Mouse (Mus musculus) heart, embryonic 13.5 days (tissue): Measurements from ENCODE around the gene Med13l. TPM values are rescaled to one million over a fixed set of nuclear protein-coding genes. Genes with fewer than 3 reads are reported as not detected.

Source experiments
- ATAC-seq: fragments of 200-750 bp; cut with Nextera tagmentation; 2 replicates; pipeline ENCODE4 v1.8.0; 2017; ENCODE audit warnings: moderate TSS enrichment; ENCODE audit not compliant: insufficient number of reproducible peaks, low FRiP score, low TSS enrichment; ENCODE audit errors: extremely low read depth
- H3K27ac ChIP-seq: fragments of 300-500 bp; sonication (generic); replicated peaks from 2 replicates; pipeline ENCODE4 v1.5.1; 2015; ENCODE audit warnings: moderate library complexity, mild to moderate bottlenecking, inconsistent platforms
- H3K27me3 ChIP-seq: fragments of 300-500 bp; sonication (generic); replicated peaks from 2 replicates; pipeline ENCODE4 v1.6.1; 2015; ENCODE audit warnings: mild to moderate bottlenecking, inconsistent platforms
- H3K36me3 ChIP-seq: fragments of 300-500 bp; sonication (generic); 2 replicates; pipeline ENCODE4 v1.6.1; 2015; ENCODE audit warnings: mild to moderate bottlenecking, inconsistent platforms
- H3K4me1 ChIP-seq: fragments of 300-500 bp; sonication (generic); 2 replicates; pipeline ENCODE4 v1.6.1; 2015; ENCODE audit warnings: inconsistent platforms
- H3K4me2 ChIP-seq: fragments of 300-500 bp; sonication (generic); 2 replicates; pipeline ENCODE4 v1.6.1; 2015; ENCODE audit warnings: inconsistent platforms, mild to moderate bottlenecking, moderate library complexity
- H3K4me3 ChIP-seq: fragments of 300-500 bp; sonication (generic); 2 replicates; pipeline ENCODE4 v1.5.1; 2015; ENCODE audit warnings: moderate library complexity, mild to moderate bottlenecking, inconsistent platforms
- H3K9ac ChIP-seq: fragments of 300-500 bp; sonication (generic); 2 replicates; pipeline ENCODE4 v1.6.1; 2015; ENCODE audit warnings: inconsistent platforms, mild to moderate bottlenecking, moderate library complexity
- H3K9me3 ChIP-seq: fragments of 300-500 bp; sonication (generic); 2 replicates; pipeline ENCODE4 v1.6.1; 2016; ENCODE audit warnings: inconsistent platforms
- WGBS: fragments of 180-500 bp; shearing (Covaris S2); methylation state at CpG from one replicate; pipeline ENCODE4 v1.1.7; 2015; ENCODE audit warnings: mixed read lengths; 5-methylcytosine and 5-hydroxymethylcytosine counted together
- polyA plus RNA-seq: library from polyadenylated mRNA; unstranded; fragments of >200 nt; fragmentation: Nextera tagmentation; extraction: Ambion mirVana; gene quantifications from 2 replicates; pipeline ENCODE4 v1.2.1, GENCODE M21; 2015

The Med13l gene
- polyA plus RNA-seq, 1 experiment from 2014 or later: 6.3 TPM

DNA sequence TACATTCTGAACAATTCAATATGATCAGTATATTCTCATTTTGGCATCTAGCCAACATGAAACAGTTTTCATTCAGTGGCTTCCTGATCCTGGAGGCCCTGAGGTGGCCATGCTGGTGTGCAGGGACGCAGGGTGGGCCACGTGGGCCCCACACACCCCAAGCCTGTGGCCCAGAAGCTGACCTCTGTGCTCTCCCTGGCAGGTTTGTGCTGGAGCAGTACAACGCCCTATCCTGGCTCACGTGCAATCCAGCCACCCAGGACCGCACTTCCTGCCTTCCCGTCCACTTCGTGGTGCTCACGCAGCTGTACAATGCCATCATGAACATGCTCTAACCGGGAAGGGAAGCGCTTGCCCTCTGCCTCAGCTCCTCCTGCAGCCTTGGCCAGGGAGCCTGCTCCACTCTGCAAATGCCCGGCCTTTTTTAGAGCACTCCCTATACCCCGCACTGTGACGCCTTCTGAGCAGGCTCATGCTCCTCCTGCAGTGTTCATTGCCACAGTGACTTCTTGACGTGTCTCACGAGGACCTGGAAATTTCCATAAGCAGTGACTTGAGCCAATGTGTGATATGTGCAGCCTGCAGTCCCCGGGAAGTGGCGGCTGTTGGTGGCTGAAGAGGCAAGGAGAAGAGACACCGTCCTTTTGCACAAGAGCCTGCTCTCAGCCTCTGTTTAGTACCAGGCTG, 202.2 kb downstream of the Med13l start:
- 84% methylated on average over 18 of the region's 18 CpGs for WGBS
- ATAC-seq: no peak
- H3K36me3 ChIP-seq: peaks cover 70% of the 10 kb centered on the region

DNA sequence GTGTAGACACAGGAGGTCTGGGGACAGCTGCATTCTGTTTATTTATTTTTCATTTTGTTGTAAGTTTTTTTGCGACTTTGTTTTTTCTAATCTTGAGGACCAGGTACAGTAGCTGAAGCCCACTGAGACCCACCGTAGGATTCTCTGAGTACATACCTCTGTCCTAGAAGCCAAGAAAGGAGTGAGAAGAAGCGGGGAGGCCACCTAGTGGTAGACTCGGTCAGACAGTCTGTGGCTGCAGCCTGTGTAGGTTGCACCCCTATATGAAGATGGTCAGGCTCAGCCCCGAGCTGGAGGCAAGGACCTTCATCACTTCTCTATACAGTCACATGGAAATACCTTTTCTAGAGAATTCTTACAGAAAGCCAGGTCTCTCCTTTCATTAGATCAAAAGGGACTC, 202.9 kb downstream of the Med13l start:
- Histone ChIP-seq H3K4me2 (no peak overlapping the region), H3K4me1 (no peaks in the 10 kb centered on the region), H3K9ac (no peak overlapping the region), H3K27ac (no peak overlapping the region), H3K9me3 (no peaks in the 10 kb centered on the region), H3K4me3 (no peak overlapping the region), H3K36me3 (peaks cover 63% of the 10 kb centered on the region), H3K27me3 (no peaks in the 10 kb centered on the region)
- 53% methylated on average over 5 of the region's 5 CpGs for WGBS
- no peak for ATAC-seq

More for the DNA sequence above, 202.2 kb downstream of the Med13l start:
- no peak overlapping the region for H3K4me2 ChIP-seq
- no peak overlapping the region for H3K4me3 ChIP-seq
- H3K27me3 ChIP-seq: no peaks in the 10 kb centered on the region
- no peak overlapping the region for H3K9ac ChIP-seq
- no peaks in the 10 kb centered on the region for H3K9me3 ChIP-seq
- peaks cover 5% of the 10 kb centered on the region for H3K4me1 ChIP-seq
- H3K27ac ChIP-seq: no peak overlapping the region

DNA sequence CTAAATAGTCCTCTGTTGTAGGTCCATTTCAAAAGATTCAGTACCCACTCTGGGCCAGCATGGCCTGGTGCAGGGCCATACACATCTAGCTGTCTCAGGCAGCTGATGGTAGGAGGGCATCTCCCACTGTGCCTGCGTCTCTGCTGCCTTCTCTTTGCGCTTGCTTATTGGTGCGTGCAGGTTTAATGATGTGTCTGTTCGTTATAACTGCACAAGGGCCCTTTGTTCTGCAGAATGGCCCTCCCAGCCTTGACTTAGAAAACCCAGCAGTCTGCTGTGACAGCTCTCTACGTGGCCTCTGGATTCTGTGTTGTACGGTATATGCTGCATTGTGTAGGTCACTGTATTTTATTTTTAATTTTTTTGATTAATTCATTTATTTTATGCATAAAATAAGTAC, 208.7 kb downstream of the Med13l start:
- Histone ChIP-seq H3K4me2 (no peak overlapping the region), H3K4me3 (no peak overlapping the region), H3K27ac (no peak overlapping the region), H3K9ac (no peak overlapping the region), H3K4me1 (peaks cover 8% of the 10 kb centered on the region), H3K27me3 (peaks cover 29% of the 10 kb centered on the region), H3K36me3 (peaks cover 5% of the 10 kb centered on the region), H3K9me3 (no peaks in the 10 kb centered on the region)
- WGBS: 73% methylated on average over 6 of the region's 6 CpGs
- no peak for ATAC-seq

DNA sequence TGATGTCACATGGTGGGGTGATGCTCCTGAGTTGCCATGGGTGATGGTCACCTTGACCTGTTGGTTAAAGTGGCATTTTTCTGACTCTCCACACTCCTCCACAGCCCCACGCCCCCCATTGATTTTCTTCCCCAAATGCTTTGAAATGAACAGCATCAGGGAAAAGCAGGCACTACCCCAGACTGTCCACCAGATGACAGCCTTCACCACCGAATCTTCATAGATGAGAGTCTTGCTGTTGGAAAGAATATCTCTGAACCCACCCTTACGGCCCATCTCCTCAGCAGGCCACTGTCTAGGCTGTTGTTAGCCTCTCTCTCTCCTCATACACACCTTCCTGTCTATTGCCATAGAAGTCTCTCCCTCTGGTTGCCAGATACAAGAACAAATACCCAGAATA, 213.4 kb downstream of the Med13l start:
- no peaks in the 10 kb centered on the region for H3K9me3 ChIP-seq
- peaks cover 8% of the 10 kb centered on the region for H3K4me1 ChIP-seq
- H3K36me3 ChIP-seq: no peaks in the 10 kb centered on the region
- no peak overlapping the region for H3K4me2 ChIP-seq
- WGBS: 28% methylated on average over 3 of the region's 3 CpGs
- H3K27ac ChIP-seq: no peak overlapping the region
- ATAC-seq: no peak
- H3K9ac ChIP-seq: no peak overlapping the region
- peaks cover 39% of the 10 kb centered on the region for H3K27me3 ChIP-seq
- no peak overlapping the region for H3K4me3 ChIP-seq

DNA sequence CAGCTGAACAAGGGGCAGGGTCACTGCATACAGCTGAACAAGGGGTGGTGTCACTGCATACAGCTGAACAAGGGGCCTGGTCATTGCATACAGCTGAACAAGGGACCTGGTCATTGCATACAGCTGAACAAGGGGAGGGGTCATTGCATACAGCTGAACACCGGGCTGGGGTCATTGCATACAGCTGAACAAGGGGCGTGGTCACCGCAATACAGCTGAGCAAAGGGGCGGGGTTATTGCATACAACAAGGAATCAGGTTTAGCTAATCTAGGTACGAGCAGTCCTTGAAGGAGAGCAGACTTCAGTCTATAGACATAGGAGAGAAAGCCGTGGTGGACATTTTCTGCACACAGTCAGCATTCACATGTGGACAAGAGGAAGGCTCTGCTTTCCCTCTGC, 215.9 kb downstream of the Med13l start:
- H3K9ac ChIP-seq: no peak overlapping the region
- no peaks in the 10 kb centered on the region for H3K36me3 ChIP-seq
- ATAC-seq: no peak
- no peaks in the 10 kb centered on the region for H3K9me3 ChIP-seq
- no peak overlapping the region for H3K4me3 ChIP-seq
- no peak overlapping the region for H3K27ac ChIP-seq
- no peak overlapping the region for H3K4me2 ChIP-seq
- H3K4me1 ChIP-seq: no peaks in the 10 kb centered on the region
- peaks cover 44% of the 10 kb centered on the region for H3K27me3 ChIP-seq
- WGBS: 81% methylated on average over 6 of the region's 6 CpGs

DNA sequence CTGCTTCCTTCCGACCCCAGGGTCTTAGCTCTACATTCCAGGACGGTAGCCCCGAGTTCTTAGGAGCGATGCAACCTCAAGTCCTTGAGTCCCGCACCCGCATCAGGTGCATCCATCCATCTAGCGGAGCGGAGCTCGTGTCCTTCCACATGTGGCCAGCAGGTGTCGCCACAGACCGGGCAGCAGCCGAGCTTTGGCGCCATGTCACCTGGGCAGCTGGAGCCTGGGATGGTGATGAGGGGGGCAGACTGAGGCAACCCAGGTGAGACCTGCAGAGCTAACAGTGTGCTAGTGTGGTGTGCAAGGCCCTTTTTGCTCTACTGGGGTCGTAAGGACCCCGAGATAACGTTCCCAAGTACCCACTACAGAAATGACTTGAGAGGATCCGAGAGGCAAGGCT, 221.1 kb downstream of the Med13l start:
- 13% methylated on average over 17 of the region's 17 CpGs for WGBS
- H3K36me3 ChIP-seq: no peaks in the 10 kb centered on the region

DNA sequence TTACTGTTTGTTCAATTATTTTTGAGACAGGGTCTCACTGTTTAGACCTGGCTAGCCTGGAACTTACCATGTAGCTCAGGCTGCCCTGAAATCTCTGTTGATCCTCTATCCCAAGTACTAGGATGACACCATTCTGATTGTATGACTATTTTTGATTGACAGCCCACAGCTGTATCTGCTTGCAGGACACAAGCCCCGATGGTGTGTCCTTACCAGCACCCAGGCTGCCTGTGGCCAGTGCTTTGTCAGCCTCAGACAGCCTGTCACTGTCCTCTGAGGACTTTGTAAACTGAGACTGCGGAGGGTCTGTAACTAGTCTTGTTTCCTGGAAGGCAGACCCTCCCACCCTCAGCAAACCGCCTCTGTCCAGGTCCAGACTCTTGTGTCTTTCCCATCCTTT, 221.7 kb downstream of the Med13l start:
- Histone ChIP-seq H3K9me3 (no peaks in the 10 kb centered on the region), H3K27me3 (peaks cover 40% of the 10 kb centered on the region), H3K4me2 (no peak overlapping the region), H3K4me3 (no peak overlapping the region), H3K27ac (no peak overlapping the region), H3K9ac (no peak overlapping the region), H3K36me3 (no peaks in the 10 kb centered on the region), H3K4me1 (no peaks in the 10 kb centered on the region)
- no peak for ATAC-seq
- 70% methylated on average over 3 of the region's 3 CpGs for WGBS

More for the DNA sequence above, 221.1 kb downstream of the Med13l start:
- no peak for ATAC-seq
- Histone ChIP-seq H3K4me3 (no peak overlapping the region), H3K9me3 (no peaks in the 10 kb centered on the region), H3K4me2 (no peak overlapping the region), H3K9ac (no peak overlapping the region), H3K4me1 (no peaks in the 10 kb centered on the region), H3K27ac (no peak overlapping the region), H3K27me3 (peaks cover 40% of the 10 kb centered on the region)

DNA sequence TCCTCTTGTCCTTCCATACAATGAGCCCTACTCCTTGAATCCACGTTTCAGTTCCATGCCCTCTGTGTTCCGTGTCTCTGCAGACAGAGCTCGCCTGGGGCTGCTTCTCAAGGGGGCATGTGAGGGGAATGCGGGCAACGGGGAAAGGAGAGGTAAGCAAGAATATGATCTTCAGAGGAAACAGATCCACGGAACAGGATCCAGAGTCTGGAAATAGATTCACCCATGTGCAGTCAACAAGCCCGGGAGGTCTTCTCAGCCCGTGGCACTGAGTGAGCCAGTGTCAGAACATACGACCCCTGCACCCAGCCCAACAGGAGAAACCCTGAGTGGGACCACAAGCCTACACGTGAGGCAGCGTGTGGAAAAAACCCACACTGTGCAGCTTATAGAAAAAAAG, 228.7 kb downstream of the Med13l start:
- H3K4me2 ChIP-seq: no peak overlapping the region
- ATAC-seq: no peak
- H3K9me3 ChIP-seq: no peaks in the 10 kb centered on the region; the same call in 1 of the 2 replicates
- H3K27ac ChIP-seq: no peak overlapping the region
- 83% methylated on average over 11 of the region's 11 CpGs for WGBS
- H3K4me3 ChIP-seq: no peak overlapping the region
- H3K36me3 ChIP-seq: no peaks in the 10 kb centered on the region
- H3K9ac ChIP-seq: no peak overlapping the region
- H3K27me3 ChIP-seq: peaks cover 3% of the 10 kb centered on the region; the same call in 1 of the 2 replicates
- H3K4me1 ChIP-seq: no peaks in the 10 kb centered on the region

DNA sequence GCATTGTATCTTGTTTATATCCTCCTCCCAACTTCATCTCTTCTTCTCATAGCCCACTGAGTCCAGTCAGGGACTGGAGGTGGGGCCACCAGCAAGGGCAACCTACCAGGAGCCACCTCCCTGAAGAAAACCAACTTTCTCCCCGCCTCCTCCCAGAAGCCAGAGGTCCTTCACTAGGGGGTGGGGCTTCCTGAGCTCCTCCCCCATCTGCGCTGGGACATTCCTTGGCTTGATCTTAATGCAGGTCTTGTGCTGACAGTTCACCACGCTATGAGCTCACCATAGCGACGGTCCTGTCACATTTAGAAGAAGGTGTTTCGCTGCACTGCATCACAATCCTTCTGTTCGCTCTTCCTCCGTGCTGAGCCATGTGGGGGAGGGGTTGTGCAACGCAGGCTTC, 229.3 kb downstream of the Med13l start:
- Histone ChIP-seq H3K27ac (no peak overlapping the region), H3K4me3 (no peak overlapping the region), H3K9ac (no peak overlapping the region), H3K4me1 (no peaks in the 10 kb centered on the region), H3K36me3 (no peaks in the 10 kb centered on the region), H3K9me3 (no peaks in the 10 kb centered on the region; the same call in 1 of the 2 replicates), H3K4me2 (no peak overlapping the region), H3K27me3 (peaks cover 2% of the 10 kb centered on the region; the same call in 1 of the 2 replicates)
- 75% methylated on average over 9 of the region's 9 CpGs for WGBS
- no peak for ATAC-seq

DNA sequence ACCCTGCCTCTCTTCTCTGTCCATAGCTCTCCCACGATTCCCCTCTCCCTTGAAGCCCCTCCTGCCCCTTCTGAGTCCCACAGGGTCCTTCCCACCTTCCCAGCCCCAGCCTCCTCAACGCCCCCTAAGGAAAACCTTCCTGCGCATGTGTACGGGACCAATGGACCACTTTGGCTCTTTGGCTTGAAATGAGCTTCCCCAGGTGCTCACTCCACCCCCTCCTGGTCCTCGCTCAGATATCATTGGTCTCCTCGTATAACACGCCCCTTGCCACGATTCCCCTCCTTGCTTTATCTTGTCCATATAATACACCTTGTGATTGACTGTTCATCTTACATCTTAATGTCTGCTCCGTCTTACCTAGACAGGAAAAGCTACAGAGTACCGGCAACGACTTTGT, 237.3 kb downstream of the Med13l start:
- Histone ChIP-seq H3K4me2 (no peak overlapping the region), H3K36me3 (no peaks in the 10 kb centered on the region), H3K9me3 (no peaks in the 10 kb centered on the region; the same call in 1 of the 2 replicates), H3K9ac (no peak overlapping the region), H3K4me3 (no peak overlapping the region), H3K27me3 (peaks cover 5% of the 10 kb centered on the region), H3K4me1 (no peaks in the 10 kb centered on the region), H3K27ac (no peak overlapping the region)
- ATAC-seq: no peak
- WGBS: 84% methylated on average over 11 of the region's 11 CpGs

DNA sequence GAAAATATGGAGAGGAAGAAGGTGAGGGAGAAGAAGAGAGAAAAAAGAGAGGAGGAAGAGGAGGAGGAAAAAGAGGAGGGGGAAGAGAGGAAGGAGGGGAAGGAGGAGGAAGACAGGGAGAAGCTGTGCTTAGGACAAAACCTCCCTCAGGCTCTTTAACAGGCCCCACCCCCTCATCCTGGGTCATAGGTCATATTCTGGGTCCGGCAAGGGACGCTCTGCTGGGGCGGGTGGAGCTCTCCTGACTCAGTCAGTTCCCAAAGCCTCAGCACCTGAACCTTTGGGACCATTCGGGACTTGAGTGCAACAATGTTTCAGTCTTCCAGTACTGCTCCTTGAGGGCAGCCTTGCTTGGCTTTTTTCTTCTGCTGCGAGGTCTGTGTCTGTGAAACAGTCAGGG, 241.1 kb downstream of the Med13l start:
- WGBS: 40% methylated on average over 5 of the region's 5 CpGs
- no peak overlapping the region for H3K4me2 ChIP-seq
- H3K27ac ChIP-seq: no peak overlapping the region
- no peak overlapping the region for H3K9ac ChIP-seq
- no peak for ATAC-seq
- no peak overlapping the region for H3K4me3 ChIP-seq
- H3K36me3 ChIP-seq: no peaks in the 10 kb centered on the region
- no peaks in the 10 kb centered on the region for H3K27me3 ChIP-seq
- H3K9me3 ChIP-seq: no peaks in the 10 kb centered on the region
- no peaks in the 10 kb centered on the region for H3K4me1 ChIP-seq

DNA sequence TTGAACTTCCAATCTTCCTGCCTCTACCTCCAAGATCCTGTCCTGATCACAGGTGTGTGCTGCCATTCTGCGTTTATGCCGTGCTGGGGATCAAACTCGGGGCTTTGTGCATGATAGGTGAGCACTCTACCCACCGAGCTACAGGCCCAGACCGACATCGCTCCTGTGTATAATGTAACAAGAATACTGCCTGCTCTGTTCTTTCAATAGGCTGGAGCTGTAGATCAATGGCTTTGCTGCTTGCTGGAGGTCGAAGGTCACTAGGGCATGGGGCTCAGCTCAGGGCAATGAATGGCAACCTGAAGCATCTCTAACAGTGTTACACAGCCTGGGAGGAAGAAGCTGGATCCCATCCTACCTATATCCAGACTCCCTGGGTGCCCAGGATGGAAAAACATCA, 241.6 kb downstream of the Med13l start:
- H3K4me3 ChIP-seq: no peak overlapping the region
- no peak for ATAC-seq
- no peaks in the 10 kb centered on the region for H3K36me3 ChIP-seq
- no peaks in the 10 kb centered on the region for H3K4me1 ChIP-seq
- H3K27ac ChIP-seq: no peak overlapping the region
- H3K4me2 ChIP-seq: no peak overlapping the region
- H3K27me3 ChIP-seq: no peaks in the 10 kb centered on the region
- H3K9me3 ChIP-seq: no peaks in the 10 kb centered on the region
- no peak overlapping the region for H3K9ac ChIP-seq
- WGBS: 77% methylated on average over 7 of the region's 7 CpGs
